ENCODE assay signal across 35 mouse cellular contexts in genomic region chr19:19148847-19149246, GRCm38 (mm10). TPM values are rescaled to one million over a fixed set of nuclear protein-coding genes. Genes with fewer than 3 reads are reported as not detected.
DNase-seq lines count a peak whose midpoint lies in the region; ATAC-seq lines count a peak whose summit lies in the region.
"Had no signal": no experiment of that assay in that cellular context is flagged by ENCODE, and none has a peak within 500 bp of the region (broad histone marks: within the 10 kb centered on the region; RNA-seq: fewer than 3 reads in every experiment).

No protein-coding gene starts in this region.

- H3K9ac ChIP-seq in forebrain, embryonic 15.5 days (replicated peaks): no peak overlapping the region
- no peak overlapping the region for H3K9ac ChIP-seq in midbrain, embryonic 14.5 days (replicated peaks; ENCODE audit: low read length)
- H3K9ac ChIP-seq in forebrain, embryonic 16.5 days (replicated peaks; ENCODE audit: low read depth, low read length): no peak overlapping the region
- H3K9ac ChIP-seq: heart, embryonic 13.5 days; intestine, embryonic 15.5 days; limb, embryonic 15.5 days; liver, embryonic 13.5 days had no signal

- H3K27me3 ChIP-seq in forebrain, embryonic 15.5 days: no peaks in the 10 kb centered on the region
- H3K27me3 ChIP-seq in forebrain, embryonic 10.5 days (ENCODE audit: poor library complexity, severe bottlenecking): no peaks in the 10 kb centered on the region
- H3K27me3 ChIP-seq in midbrain, embryonic 14.5 days (ENCODE audit: control insufficient read depth, insufficient read depth, low read length): no peaks in the 10 kb centered on the region
- H3K27me3 ChIP-seq in midbrain, embryonic 10.5 days (ENCODE audit: low read depth, poor library complexity, severe bottlenecking): no peaks in the 10 kb centered on the region
- no peaks in the 10 kb centered on the region for H3K27me3 ChIP-seq in forebrain, embryonic 16.5 days (replicated peaks; ENCODE audit: control insufficient read depth, insufficient read depth, low read length)
- H3K27me3 ChIP-seq: heart, embryonic 13.5 days; intestine, embryonic 15.5 days; limb, embryonic 15.5 days; liver, embryonic 13.5 days had no signal

- 28% methylated on average over 6 of the region's 6 CpGs for WGBS in forebrain, embryonic 15.5 days
- 89% methylated on average over 6 of the region's 6 CpGs for WGBS in forebrain, embryonic 10.5 days
- 30% methylated on average over 6 of the region's 6 CpGs for WGBS in midbrain, embryonic 14.5 days
- WGBS in midbrain, embryonic 10.5 days: 91% methylated on average over 6 of the region's 6 CpGs
- 24% methylated on average over 6 of the region's 6 CpGs for WGBS in forebrain, embryonic 16.5 days

- H3K4me3 ChIP-seq in forebrain, embryonic 15.5 days: no peak overlapping the region
- no peak overlapping the region for H3K4me3 ChIP-seq in forebrain, embryonic 10.5 days
- no peak overlapping the region for H3K4me3 ChIP-seq in midbrain, embryonic 14.5 days (replicated peaks; ENCODE audit: low read depth, low read length)
- no peak overlapping the region for H3K4me3 ChIP-seq in midbrain, embryonic 10.5 days
- no peak overlapping the region for H3K4me3 ChIP-seq in forebrain, embryonic 16.5 days (replicated peaks; ENCODE audit: low read length)
- H3K4me3 ChIP-seq: gastrocnemius, adult 2 months; heart, embryonic 13.5 days; hindbrain, embryonic 10.5 days; intestine, embryonic 15.5 days; layer of hippocampus, adult 2 months; limb, embryonic 10.5 days; limb, embryonic 15.5 days; liver, embryonic 13.5 days had no signal

- H3K27ac ChIP-seq in forebrain, embryonic 15.5 days (replicated peaks): no peak overlapping the region
- H3K27ac ChIP-seq in forebrain, embryonic 10.5 days: no peak overlapping the region
- no peak overlapping the region for H3K27ac ChIP-seq in midbrain, embryonic 14.5 days (replicated peaks; ENCODE audit: low read depth, low read length)
- H3K27ac ChIP-seq in midbrain, embryonic 10.5 days (replicated peaks): no peak overlapping the region
- H3K27ac ChIP-seq in forebrain, embryonic 16.5 days (ENCODE audit: low read length): no peak overlapping the region
- H3K27ac ChIP-seq: gastrocnemius, adult 2 months; heart, embryonic 13.5 days; hindbrain, embryonic 10.5 days; intestine, embryonic 15.5 days; layer of hippocampus, adult 2 months; limb, embryonic 10.5 days; limb, embryonic 15.5 days; liver, embryonic 13.5 days; macrophage; stomach, postnatal 0 days had no signal

- ATAC-seq in forebrain, embryonic 15.5 days (replicated peaks): 0 out of 2 replicates have a peak, but pooled peaks have one; percentile 55
- ATAC-seq in midbrain, embryonic 14.5 days (ENCODE audit: low FRiP score, low TSS enrichment): 0 out of 2 replicates have a peak, but pooled peaks have one; percentile 43
- ATAC-seq in forebrain, embryonic 16.5 days: peak; percentile 80
- ATAC-seq: activated CD4-positive, CD25-positive, alpha-beta regulatory T cell, adult 4 months; CD4-positive, CD25-positive, alpha-beta regulatory T cell, adult 4 months; hindbrain, embryonic 16.5 days; intestine, embryonic 15.5 days had no signal

- H3K36me3 ChIP-seq in forebrain, embryonic 15.5 days: no peaks in the 10 kb centered on the region
- H3K36me3 ChIP-seq in forebrain, embryonic 10.5 days (replicated peaks): no peaks in the 10 kb centered on the region
- no peaks in the 10 kb centered on the region for H3K36me3 ChIP-seq in midbrain, embryonic 14.5 days (ENCODE audit: control insufficient read depth, insufficient read depth, low read length)
- H3K36me3 ChIP-seq in midbrain, embryonic 10.5 days: no peaks in the 10 kb centered on the region
- no peaks in the 10 kb centered on the region for H3K36me3 ChIP-seq in forebrain, embryonic 16.5 days (ENCODE audit: control insufficient read depth, insufficient read depth)
- H3K36me3 ChIP-seq: heart, embryonic 13.5 days; hindbrain, embryonic 10.5 days; intestine, embryonic 15.5 days; limb, embryonic 10.5 days; limb, embryonic 15.5 days; liver, embryonic 13.5 days had no signal

- DNase-seq in forebrain, embryonic 10.5 days (ENCODE audit: extremely low spot score, low spot score): no peak
- peak; percentile 53 for DNase-seq in midbrain, embryonic 14.5 days
- no peak for DNase-seq in midbrain, embryonic 10.5 days (ENCODE audit: low spot score)
- peak; percentile 46 for DNase-seq in retina, embryonic 14.5 days (ENCODE audit: low spot score)
- no peak for DNase-seq in thymus, postnatal 14 days
- no peak for DNase-seq in heart, postnatal 4 days
- DNase-seq: adrenal gland, adult 2 months; adrenal gland, postnatal 36 days; cerebellum, adult 11 months; cerebellum, adult 9-10 months; cerebellum, postnatal 36 days; gastrocnemius, adult 2 months; heart, postnatal 10 days; kidney, adult 2 months; kidney, postnatal 36 days; liver, embryonic 13.5 days; lung, adult 18-20 months; lung, postnatal 10 days; right cerebral cortex, postnatal 4 days; thymus, adult 18-20 months; thymus, postnatal 4 days had no signal

- H3K9me3 ChIP-seq in forebrain, embryonic 15.5 days: no peaks in the 10 kb centered on the region
- H3K9me3 ChIP-seq in forebrain, embryonic 10.5 days: no peaks in the 10 kb centered on the region
- no peaks in the 10 kb centered on the region for H3K9me3 ChIP-seq in midbrain, embryonic 14.5 days (ENCODE audit: control insufficient read depth, low read length)
- H3K9me3 ChIP-seq in midbrain, embryonic 10.5 days (replicated peaks): no peaks in the 10 kb centered on the region
- H3K9me3 ChIP-seq in forebrain, embryonic 16.5 days (ENCODE audit: control insufficient read depth, low read length): no peaks in the 10 kb centered on the region
- H3K9me3 ChIP-seq: heart, embryonic 13.5 days; hindbrain, embryonic 10.5 days; intestine, embryonic 15.5 days; limb, embryonic 10.5 days; limb, embryonic 15.5 days; liver, embryonic 13.5 days had no signal

- peaks cover 15% of the 10 kb centered on the region for H3K4me1 ChIP-seq in forebrain, embryonic 15.5 days
- H3K4me1 ChIP-seq in forebrain, embryonic 10.5 days: no peaks in the 10 kb centered on the region
- H3K4me1 ChIP-seq in midbrain, embryonic 14.5 days (ENCODE audit: control insufficient read depth, insufficient read depth, low read length): no peaks in the 10 kb centered on the region
- H3K4me1 ChIP-seq in midbrain, embryonic 10.5 days: no peaks in the 10 kb centered on the region
- H3K4me1 ChIP-seq in forebrain, embryonic 16.5 days (replicated peaks; ENCODE audit: control insufficient read depth, insufficient read depth, low read length): peaks cover 5% of the 10 kb centered on the region
- H3K4me1 ChIP-seq: heart, embryonic 13.5 days; hindbrain, embryonic 10.5 days; intestine, embryonic 15.5 days; limb, embryonic 10.5 days; limb, embryonic 15.5 days; liver, embryonic 13.5 days had no signal

- H3K4me2 ChIP-seq in forebrain, embryonic 15.5 days (replicated peaks): no peak overlapping the region
- no peak overlapping the region for H3K4me2 ChIP-seq in midbrain, embryonic 14.5 days (ENCODE audit: low read length)
- H3K4me2 ChIP-seq in forebrain, embryonic 16.5 days (ENCODE audit: low read length): 0 out of 2 replicates have a peak overlapping the region, but pooled peaks have one; percentile 14
- H3K4me2 ChIP-seq: heart, embryonic 13.5 days; intestine, embryonic 15.5 days; limb, embryonic 15.5 days; liver, embryonic 13.5 days had no signal

RNA-seq across cellular contexts. Expression of gene Rorb, which starts 37.9 kb away (rescaled TPM):
- polyA plus RNA-seq in forebrain, embryonic 15.5 days (2015; fragmentation: Nextera tagmentation; extraction: Ambion mirVana): 16.0 and 20.1 TPM in 2 replicates
- polyA plus RNA-seq in forebrain, embryonic 10.5 days (2016; fragmentation: Nextera tagmentation; extraction: Ambion mirVana): 1.7 and 1.9 TPM in 2 replicates
- 12.9 and 13.4 TPM in 2 replicates for polyA plus RNA-seq in midbrain, embryonic 14.5 days (2014; fragmentation: Nextera tagmentation; extraction: Ambion mirVana)
- polyA plus RNA-seq in midbrain, embryonic 10.5 days (2016; fragmentation: Nextera tagmentation; extraction: Ambion mirVana): 1.5 and 3.2 TPM in 2 replicates
- 19.7 and 21.7 TPM in 2 replicates for polyA plus RNA-seq in forebrain, embryonic 16.5 days (2015; fragmentation: Nextera tagmentation; extraction: Ambion mirVana)
- total RNA-seq in heart, postnatal 4 days (2021): under 1 TPM; 0.26 to 0.29 TPM
- polyA plus RNA-seq: macrophage; spleen, adult 2 months had no signal

Comparison
In these comparisons a context has a peak if more than half of its experiments do, and no peak if none do; other contexts are left out.
1. DNase-seq: peak in midbrain, embryonic 14.5 days (single experiment) and retina, embryonic 14.5 days (single experiment); none in forebrain, embryonic 10.5 days (single experiment), midbrain, embryonic 10.5 days (single experiment), thymus, postnatal 14 days (single experiment) and heart, postnatal 4 days (single experiment).
2. Peak in every context shown above with its lines, with median percentiles within 50 percentile points of each other: ATAC-seq.